Mouse (Mus musculus) thymus, adult 2 months (tissue): ENCODE measurements around the gene Nhlrc1. TPM values are rescaled to one million over a fixed set of nuclear protein-coding genes. Genes with fewer than 3 reads are reported as not detected.

Experiments
- DNase-seq: peaks from one replicate; pipeline ENCODE4 v3.0.0; 2021
- H3K27ac ChIP-seq: fragments of 200-500 bp; 2 replicates; pipeline ENCODE4 v1.5.1; 2012; ENCODE audit warnings: low read length, control low read depth; ENCODE audit not compliant: control insufficient read depth, insufficient read depth
- H3K27me3 ChIP-seq: fragments of 200-500 bp; 2 replicates; pipeline ENCODE4 v1.6.1; 2012; ENCODE audit warnings: mild to moderate bottlenecking, low read length, moderate library complexity, mixed read lengths; ENCODE audit not compliant: control insufficient read depth, insufficient read depth
- H3K36me3 ChIP-seq: fragments of 200-500 bp; 2 replicates; pipeline ENCODE4 v1.6.1; 2012; ENCODE audit warnings: mild to moderate bottlenecking, low read length, moderate library complexity; ENCODE audit not compliant: control insufficient read depth, insufficient read depth
- H3K4me1 ChIP-seq: fragments of 200-500 bp; replicated peaks from 2 replicates; pipeline ENCODE4 v1.6.1; 2012; ENCODE audit warnings: low read length; ENCODE audit not compliant: control insufficient read depth, insufficient read depth
- H3K4me3 ChIP-seq: fragments of 200-500 bp; 2 replicates; pipeline ENCODE4 v1.5.1; 2012; ENCODE audit warnings: mild to moderate bottlenecking, low read length, control low read depth, moderate library complexity; ENCODE audit not compliant: control insufficient read depth, insufficient read depth
- CTCF ChIP-seq: fragments of 200-500 bp; IDR thresholded peaks from 2 replicates; pipeline ENCODE4 v1.5.1; 2012; ENCODE audit warnings: mild to moderate bottlenecking, control low read depth, low read length, moderate library complexity, borderline replicate concordance; ENCODE audit not compliant: control insufficient read depth, poor library complexity, insufficient read depth; ENCODE audit errors: extremely low read depth
- POLR2A ChIP-seq: fragments of 200-500 bp; IDR thresholded peaks from 2 replicates; pipeline ENCODE4 v1.6.1; 2012; ENCODE audit warnings: mild to moderate bottlenecking, low read length, control low read depth, moderate library complexity; ENCODE audit not compliant: control insufficient read depth, poor library complexity, insufficient read depth; ENCODE audit errors: extremely low read depth
- WGBS: fragments of 180-500 bp; shearing (Covaris S2); methylation state at CpG from one replicate; pipeline ENCODE4 v1.1.7; 2018; 5-methylcytosine and 5-hydroxymethylcytosine counted together
- polyA plus RNA-seq: library from polyadenylated mRNA; depleted of rRNA; stranded (reverse); fragments of >200 nt; gene quantifications from 2 replicates; pipeline ENCODE4 v1.2.3, GENCODE M21; 2012; rRNA removed

Gene Nhlrc1
- polyA plus RNA-seq, 1 experiment, result 1.7 TPM

- no peaks in the 10 kb centered on the region for H3K36me3 ChIP-seq
- no peak overlapping the region for H3K27ac ChIP-seq
- DNase-seq, result no peak
- no peaks in the 10 kb centered on the region for H3K4me1 ChIP-seq
- H3K4me3 ChIP-seq, result no peak overlapping the region
- no peaks in the 10 kb centered on the region for H3K27me3 ChIP-seq
- TF ChIP-seq CTCF, result no peak
- TF ChIP-seq POLR2A, result no peak
- WGBS, result 72% methylated on average over 14 of the region's 14 CpGs
Measured at GRCm38 (mm10) chr13:46975031-46975551, 39.6 kb downstream of the Nhlrc1 start.

GRCm38 (mm10) chr13:46970286-46970945 lies 44.2 kb downstream of the Nhlrc1 start:
- Histone ChIP-seq H3K27ac (no peak overlapping the region), H3K36me3 (no peaks in the 10 kb centered on the region), H3K4me1 (no peaks in the 10 kb centered on the region; the same call in 1 of the 2 replicates), H3K4me3 (no peak overlapping the region), H3K27me3 (no peaks in the 10 kb centered on the region)
- TF ChIP-seq POLR2A (no peak), CTCF (no peak)
- no peak for DNase-seq
- WGBS, result 75% methylated on average over 10 of the region's 10 CpGs

- H3K4me3 ChIP-seq, result no peak overlapping the region
- no peak for TF ChIP-seq POLR2A
- no peak for TF ChIP-seq CTCF
- H3K27ac ChIP-seq, result no peak overlapping the region
- WGBS, result 92% methylated on average over 2 of the region's 2 CpGs
- H3K4me1 ChIP-seq, result no peaks in the 10 kb centered on the region; the same call in 1 of the 2 replicates
- no peaks in the 10 kb centered on the region for H3K36me3 ChIP-seq
- H3K27me3 ChIP-seq, result no peaks in the 10 kb centered on the region
- DNase-seq, result no peak
Measured at GRCm38 (mm10) chr13:46968626-46969025, 46.0 kb downstream of the Nhlrc1 start.

- H3K4me3 ChIP-seq, result no peak overlapping the region
- H3K4me1 ChIP-seq, result no peaks in the 10 kb centered on the region; the same call in 1 of the 2 replicates
- no peak for TF ChIP-seq CTCF
- TF ChIP-seq POLR2A, result no peak
- no peaks in the 10 kb centered on the region for H3K27me3 ChIP-seq
- no peak for DNase-seq
- H3K36me3 ChIP-seq, result no peaks in the 10 kb centered on the region
- no peak overlapping the region for H3K27ac ChIP-seq
- WGBS, result 80% methylated on average over 4 of the region's 4 CpGs
Measured at GRCm38 (mm10) chr13:46967308-46967707, 47.3 kb downstream of the Nhlrc1 start.

Other genes starting within 250 kb of the Nhlrc1 start
- 6.3 and 6.4 TPM in 2 replicates for gene Kif13a, start 85.0 kb downstream of the Nhlrc1 start, polyA plus RNA-seq
- gene Kdm1b, start 28.6 kb upstream of the Nhlrc1 start, polyA plus RNA-seq, result 23.6 and 25.2 TPM in 2 replicates
- gene Tpmt, start 29.9 kb upstream of the Nhlrc1 start, polyA plus RNA-seq, result 2.1 and 3.1 TPM in 2 replicates
- 50.4 and 109 TPM in 2 replicates for gene Dek, start 91.4 kb upstream of the Nhlrc1 start, polyA plus RNA-seq
- gene Rnf144b, start 107.8 kb upstream of the Nhlrc1 start, polyA plus RNA-seq, result 5.1 and 5.4 TPM in 2 replicates